Mouse (Mus musculus) MEL (cell line): ENCODE measurements around the gene Helb. TPM values are rescaled to one million over a fixed set of nuclear protein-coding genes. Genes with fewer than 3 reads are reported as not detected.

Source experiments
- DNase-seq: peaks from one replicate; pipeline ENCODE4 v3.0.0; 2011; ENCODE audit warnings: low read depth, low spot score
- H3K27ac ChIP-seq: 2 replicates; pipeline ENCODE4 v1.5.1; 2012; ENCODE audit warnings: low read depth, mild to moderate bottlenecking, control low read depth, low read length, moderate library complexity; ENCODE audit not compliant: control insufficient read depth
- H3K27me3 ChIP-seq, 2 experiments: fragments of 150-350 bp in 1 of 2; sonication (generic) in 1 of 2; 2 replicates each; pipeline ENCODE4 v1.6.1; 2012; ENCODE audit warnings: low read length in 2 of 2, mild to moderate bottlenecking in 2 of 2, improper control_type of control experiment in 1 of 2, moderate library complexity in 1 of 2; ENCODE audit not compliant: insufficient read depth in 2 of 2, control insufficient read depth in 1 of 2
- H3K36me3 ChIP-seq, 2 experiments: 2 replicates each; pipeline ENCODE4 v1.6.1; 2012 to 2014; ENCODE audit warnings: low read length in 2 of 2, improper control_type of control experiment in 1 of 2, inconsistent platforms in 1 of 2, mild to moderate bottlenecking in 1 of 2; ENCODE audit not compliant: insufficient read depth in 2 of 2, control insufficient read depth in 1 of 2
- H3K4me1 ChIP-seq, 2 experiments: fragments of 150-350 bp in 1 of 2; sonication (generic) in 1 of 2; 2 replicates each; pipeline ENCODE4 v1.6.1; 2012; ENCODE audit warnings: low read length in 2 of 2, improper control_type of control experiment in 1 of 2, mild to moderate bottlenecking in 1 of 2; ENCODE audit not compliant: insufficient read depth in 2 of 2, control insufficient read depth in 1 of 2
- H3K4me3 ChIP-seq, 2 experiments: fragments of 150-350 bp in 1 of 2; sonication (generic) in 1 of 2; 2 replicates each; pipeline ENCODE4 v1.5.1; 2012; ENCODE audit warnings: low read depth in 2 of 2, low read length in 2 of 2, mild to moderate bottlenecking in 2 of 2, moderate library complexity in 2 of 2, control low read depth in 1 of 2, improper control_type of control experiment in 1 of 2; ENCODE audit not compliant: control insufficient read depth in 1 of 2, insufficient read depth in 1 of 2
- H3K79me2 ChIP-seq: 2 replicates; pipeline ENCODE4 v1.6.1; 2012; ENCODE audit warnings: mild to moderate bottlenecking, low read length, moderate library complexity; ENCODE audit not compliant: control insufficient read depth, poor library complexity, insufficient read depth
- H3K9ac ChIP-seq: 2 replicates; pipeline ENCODE4 v1.6.1; 2012; ENCODE audit warnings: low read depth, mild to moderate bottlenecking, control low read depth, low read length, moderate library complexity; ENCODE audit not compliant: control insufficient read depth, poor library complexity, severe bottlenecking
- H3K9me3 ChIP-seq: fragments of 150-350 bp; sonication (generic); replicated peaks from 2 replicates; pipeline ENCODE4 v1.6.1; 2012; ENCODE audit warnings: mild to moderate bottlenecking, low read length, improper control_type of control experiment, moderate library complexity; ENCODE audit not compliant: insufficient read depth
- BHLHE40 ChIP-seq: IDR thresholded peaks from 2 replicates; pipeline ENCODE4 v1.6.1; 2012; ENCODE audit warnings: low read depth, mild to moderate bottlenecking, inconsistent platforms, low read length, improper control_type of control experiment, borderline replicate concordance
- CHD1 ChIP-seq: IDR thresholded peaks from 2 replicates; pipeline ENCODE4 v1.6.1; 2012; ENCODE audit warnings: low read depth, mild to moderate bottlenecking, inconsistent platforms, low read length, improper control_type of control experiment
- CHD2 ChIP-seq: IDR thresholded peaks from 2 replicates; pipeline ENCODE4 v1.6.1; 2011; ENCODE audit warnings: low read length, improper control_type of control experiment
- CTCF ChIP-seq, 3 experiments: IDR thresholded peaks in 2 of 3; conservative IDR thresholded peaks in 1 of 3; 2 replicates each; pipeline ENCODE4 v1.5.1; 2011 to 2012; ENCODE audit warnings: low read length in 3 of 3, low read depth in 2 of 3, mild to moderate bottlenecking in 2 of 3, improper control_type of control experiment in 1 of 3, inconsistent platforms in 1 of 3, mixed read lengths in 1 of 3, moderate library complexity in 1 of 3; ENCODE audit not compliant: control insufficient read depth in 1 of 3, insufficient read depth in 1 of 3, poor library complexity in 1 of 3, severe bottlenecking in 1 of 3
- E2F4 ChIP-seq: IDR thresholded peaks from 2 replicates; pipeline ENCODE4 v1.6.1; 2011; ENCODE audit warnings: low read depth, low read length, improper control_type of control experiment, borderline replicate concordance
- EP300 ChIP-seq, 2 experiments: IDR thresholded peaks; 2 replicates each; pipeline ENCODE4 v1.6.1; 2011; ENCODE audit warnings: improper control_type of control experiment in 2 of 2, low read length in 2 of 2, low read depth in 1 of 2, mild to moderate bottlenecking in 1 of 2
- GATA1 ChIP-seq: IDR thresholded peaks from 2 replicates; pipeline ENCODE4 v1.6.1; 2011; ENCODE audit warnings: low read depth, low read length, improper control_type of control experiment
- JUND ChIP-seq: IDR thresholded peaks from 2 replicates; pipeline ENCODE4 v1.6.1; 2011; ENCODE audit warnings: low read depth, mild to moderate bottlenecking, improper control_type of control experiment, low read length
- KAT2A ChIP-seq: conservative IDR thresholded peaks from 2 replicates; pipeline ENCODE4 v1.6.1; 2012; ENCODE audit warnings: low read depth, low read length, improper control_type of control experiment, inconsistent platforms
- NELFE ChIP-seq: IDR thresholded peaks from 2 replicates; pipeline ENCODE4 v1.6.1; 2011; ENCODE audit warnings: low read depth, low read length, improper control_type of control experiment
- POLR2AphosphoS2 ChIP-seq: IDR thresholded peaks from 2 replicates; pipeline ENCODE4 v1.6.1; 2011; ENCODE audit warnings: low read length, improper control_type of control experiment
- RCOR1 ChIP-seq: IDR thresholded peaks from 2 replicates; pipeline ENCODE4 v1.6.1; 2012; ENCODE audit warnings: low read depth, mild to moderate bottlenecking, inconsistent platforms, low read length, improper control_type of control experiment
- SIN3A ChIP-seq: IDR thresholded peaks from 2 replicates; pipeline ENCODE4 v1.6.1; 2012; ENCODE audit warnings: low read length, improper control_type of control experiment, inconsistent platforms
- SMC3 ChIP-seq: IDR thresholded peaks from 2 replicates; pipeline ENCODE4 v1.6.1; 2011; ENCODE audit warnings: low read depth, low read length, improper control_type of control experiment
- TAL1 ChIP-seq: IDR thresholded peaks from 2 replicates; pipeline ENCODE4 v1.6.1; 2012; ENCODE audit warnings: mild to moderate bottlenecking, inconsistent platforms, low read length, moderate library complexity, mixed read lengths
- TBP ChIP-seq: IDR thresholded peaks from 2 replicates; pipeline ENCODE4 v1.8.0; 2011; ENCODE audit warnings: low read depth, low read length, improper control_type of control experiment
- TCF12 ChIP-seq: IDR thresholded peaks from 2 replicates; pipeline ENCODE4 v1.6.1; 2014; ENCODE audit warnings: low read depth, mild to moderate bottlenecking, inconsistent platforms, low read length, improper control_type of control experiment, moderate library complexity
- USF2 ChIP-seq, 2 experiments: IDR thresholded peaks; 2 replicates each; pipeline ENCODE4 v1.6.1; 2011 to 2012; ENCODE audit warnings: improper control_type of control experiment in 2 of 2, low read length in 2 of 2, borderline replicate concordance in 1 of 2, inconsistent platforms in 1 of 2, low read depth in 1 of 2, mild to moderate bottlenecking in 1 of 2; ENCODE audit not compliant: insufficient read depth in 1 of 2
- ZC3H11A ChIP-seq: IDR thresholded peaks from 2 replicates; pipeline ENCODE4 v1.6.1; 2012; ENCODE audit warnings: low read depth, mild to moderate bottlenecking, inconsistent platforms, low read length, improper control_type of control experiment
- ZKSCAN1 ChIP-seq: IDR thresholded peaks from 2 replicates; pipeline ENCODE4 v1.6.1; 2012; ENCODE audit warnings: low read depth, mild to moderate bottlenecking, inconsistent platforms, low read length, improper control_type of control experiment, moderate library complexity
- ZNF384 ChIP-seq: IDR thresholded peaks from 2 replicates; pipeline ENCODE4 v1.6.1; 2012; ENCODE audit warnings: low read depth, mild to moderate bottlenecking, inconsistent platforms, low read length, improper control_type of control experiment
- polyA plus RNA-seq, 2 experiments: library from polyadenylated mRNA; stranded (reverse) in 1 of 2; unstranded in 1 of 2; fragments of >175 nt in 1 of 2; fragments of >200 nt in 1 of 2; gene quantifications; 2 replicates each; pipeline versions ENCODE4 v1.2.1 to v1.2.4; 2012; ENCODE audit warnings: low replicate concordance in 2 of 2, low read depth in 1 of 2; ENCODE audit not compliant: insufficient read length in 2 of 2, insufficient read depth in 1 of 2, missing spikeins in 1 of 2
- total RNA-seq: library from RNA; depleted of rRNA; stranded (reverse); fragments of 300-350 nt; gene quantifications from 2 replicates; pipeline ENCODE4 v1.2.3, GENCODE M21; 2012

Gene Helb
- total and polyA plus RNA-seq, 3 experiments, result 10.2 to 78.3 (median 18.5) TPM

DNA sequence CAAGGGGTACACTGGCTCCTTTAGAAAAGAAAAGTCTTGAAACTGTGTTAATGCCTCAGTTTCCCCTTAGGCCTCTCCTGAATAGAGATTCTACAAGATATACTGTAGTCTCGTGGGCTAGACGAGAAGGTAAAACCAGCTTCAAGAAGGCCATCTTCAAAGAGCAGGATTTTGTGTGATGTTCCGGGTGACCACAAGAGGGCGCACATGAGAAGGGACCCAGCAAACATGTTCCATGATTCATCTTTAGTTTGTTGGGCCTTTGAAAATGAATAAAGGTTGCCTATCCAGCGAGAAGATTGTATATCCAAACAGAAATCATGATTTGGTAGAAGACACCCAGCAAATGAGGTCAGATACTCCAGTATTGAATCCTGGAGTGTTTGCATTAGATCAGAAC, 48.4 kb downstream of the Helb start (continued):
- no peak for TF ChIP-seq USF2 (IDR thresholded peaks at IDR 0.05; ENCODE audit: borderline replicate concordance in 1 of 2, insufficient read depth in 1 of 2, low read depth in 1 of 2, low read length in 2 of 2)
- TF ChIP-seq TBP, result no peak
- no peak for TF ChIP-seq POLR2AphosphoS2
- 0 out of 2 replicates have a peak, but pooled peaks have one; percentile 31 for TF ChIP-seq BHLHE40
- TF ChIP-seq ZC3H11A, result peak; percentile 62
- TF ChIP-seq CHD1, result no peak
- TF ChIP-seq NELFE, result no peak
- TF ChIP-seq RCOR1, result no peak
- peak; percentile 85 to 90 (median 86) for TF ChIP-seq CTCF (IDR thresholded peaks at IDR 0.05 in 2 of 3, conservative IDR thresholded peaks at IDR 0.05 in 1 of 3; ENCODE audit: control insufficient read depth in 1 of 3, insufficient read depth in 1 of 3, low read depth in 2 of 3, low read length in 3 of 3, poor library complexity in 1 of 3, severe bottlenecking in 1 of 3)
- TF ChIP-seq SMC3, result peak; percentile 89
- no peak for TF ChIP-seq KAT2A
- TF ChIP-seq ZKSCAN1, result no peak
- TF ChIP-seq GATA1, result no peak
- TF ChIP-seq EP300 (IDR thresholded peaks at IDR 0.05; ENCODE audit: low read depth in 1 of 2, low read length in 2 of 2), result no peak
- TF ChIP-seq JUND, result no peak

- no peaks in the 10 kb centered on the region for H3K4me1 ChIP-seq
These were observed 51.3 kb downstream of the Helb start for GRCm38 (mm10) chr10:120061238-120062130.

GRCm38 (mm10) chr10:120060579-120061237, 52.1 kb downstream of the Helb start:
- DNase-seq, result no peak
- H3K27ac ChIP-seq, result no peak overlapping the region
- no peaks in the 10 kb centered on the region for H3K9me3 ChIP-seq
- no peaks in the 10 kb centered on the region for H3K4me1 ChIP-seq
- H3K79me2 ChIP-seq, result no peaks in the 10 kb centered on the region
- H3K4me3 ChIP-seq, result no peak overlapping the region
- no peaks in the 10 kb centered on the region; a peak in 1 of 4 replicates for H3K27me3 ChIP-seq
- no peak overlapping the region for H3K9ac ChIP-seq
- no peak for TF ChIP-seq SIN3A
- no peak for TF ChIP-seq ZKSCAN1
- TF ChIP-seq E2F4, result no peak
- TF ChIP-seq NELFE, result no peak
- no peak for TF ChIP-seq USF2 (IDR thresholded peaks at IDR 0.05; ENCODE audit: borderline replicate concordance in 1 of 2, insufficient read depth in 1 of 2, low read depth in 1 of 2, low read length in 2 of 2)
- TF ChIP-seq, all 39 proteins: peak for 0
- H3K36me3 ChIP-seq, result no peaks in the 10 kb centered on the region

More at GRCm38 (mm10) chr10:120061238-120062130, 51.3 kb downstream of the Helb start:
- no peak overlapping the region for H3K27ac ChIP-seq
- no peaks in the 10 kb centered on the region for H3K36me3 ChIP-seq
- DNase-seq, result no peak
- H3K4me3 ChIP-seq, result no peak overlapping the region
- no peaks in the 10 kb centered on the region; a peak in 1 of 4 replicates for H3K27me3 ChIP-seq
- TF ChIP-seq ZNF384 (no peak), TAL1 (no peak), ZKSCAN1 (no peak), CHD2 (no peak), TCF12 (no peak)
- H3K79me2 ChIP-seq, result no peaks in the 10 kb centered on the region
- no peak overlapping the region for H3K9ac ChIP-seq
- H3K9me3 ChIP-seq, result no peaks in the 10 kb centered on the region
